Mouse (Mus musculus) C2C12 (cell line): ENCODE data around the gene Alas2.

Experiments used
- CEBPB ChIP-seq: IDR thresholded peaks from one replicate; pipeline ENCODE4 v1.6.1; 2011; ENCODE audit warnings: low read depth, mild to moderate bottlenecking, control low read depth, moderate library complexity
- CTCF ChIP-seq: IDR thresholded peaks from one replicate; pipeline ENCODE4 v1.5.1; 2011; ENCODE audit not compliant: control insufficient read depth, insufficient read depth, insufficient read length
- FOSL1 ChIP-seq: IDR thresholded peaks from one replicate; pipeline ENCODE4 v1.8.0; 2011; ENCODE audit warnings: mild to moderate bottlenecking, low read length; ENCODE audit not compliant: poor library complexity, insufficient read depth, severe bottlenecking
- MAX ChIP-seq: IDR thresholded peaks from one replicate; pipeline ENCODE4 v1.6.1; 2011; ENCODE audit warnings: mild to moderate bottlenecking, control low read depth
- MYOD1 ChIP-seq: IDR thresholded peaks from one replicate; pipeline ENCODE4 v1.6.1; 2011; ENCODE audit warnings: low read depth; ENCODE audit not compliant: control insufficient read depth, insufficient read length
- MYOG ChIP-seq: IDR thresholded peaks from one replicate; pipeline ENCODE4 v1.6.1; 2011; ENCODE audit not compliant: control insufficient read depth, insufficient read length; ENCODE audit errors: extremely low read depth
- USF1 ChIP-seq: IDR thresholded peaks from one replicate; pipeline ENCODE4 v1.6.1; 2011; ENCODE audit warnings: low read depth, mild to moderate bottlenecking, control low read depth, moderate library complexity

DNA sequence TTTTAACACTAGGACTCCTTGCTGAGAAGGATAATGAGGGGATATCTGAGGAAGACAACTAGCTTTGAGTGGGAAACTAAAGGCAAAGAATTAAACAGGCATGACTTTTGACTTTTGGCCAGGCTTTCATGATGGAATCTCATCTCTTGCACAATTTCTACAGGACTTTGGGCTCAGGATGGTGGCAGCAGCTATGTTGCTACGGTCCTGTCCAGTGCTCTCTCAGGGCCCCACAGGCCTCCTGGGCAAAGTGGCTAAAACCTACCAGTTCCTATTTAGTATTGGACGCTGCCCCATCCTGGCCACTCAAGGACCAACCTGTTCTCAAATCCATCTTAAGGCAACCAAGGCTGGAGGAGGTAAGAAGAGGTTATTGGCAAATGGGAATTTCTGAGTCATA lies 4.8 kb downstream of the Alas2 start:
- TF ChIP-seq CTCF (no peak), USF1 (no peak), MYOG (no peak), MYOD1 (no peak), MAX (no peak), CEBPB (no peak), FOSL1 (no peak)
